Mouse (Mus musculus): Measurements from ENCODE around the gene Flvcr1. TPM values are rescaled to one million over a fixed set of nuclear protein-coding genes. Genes with fewer than 3 reads are reported as not detected.

Gene Flvcr1
- 29.5 TPM for total RNA-seq (2023)

DNA sequence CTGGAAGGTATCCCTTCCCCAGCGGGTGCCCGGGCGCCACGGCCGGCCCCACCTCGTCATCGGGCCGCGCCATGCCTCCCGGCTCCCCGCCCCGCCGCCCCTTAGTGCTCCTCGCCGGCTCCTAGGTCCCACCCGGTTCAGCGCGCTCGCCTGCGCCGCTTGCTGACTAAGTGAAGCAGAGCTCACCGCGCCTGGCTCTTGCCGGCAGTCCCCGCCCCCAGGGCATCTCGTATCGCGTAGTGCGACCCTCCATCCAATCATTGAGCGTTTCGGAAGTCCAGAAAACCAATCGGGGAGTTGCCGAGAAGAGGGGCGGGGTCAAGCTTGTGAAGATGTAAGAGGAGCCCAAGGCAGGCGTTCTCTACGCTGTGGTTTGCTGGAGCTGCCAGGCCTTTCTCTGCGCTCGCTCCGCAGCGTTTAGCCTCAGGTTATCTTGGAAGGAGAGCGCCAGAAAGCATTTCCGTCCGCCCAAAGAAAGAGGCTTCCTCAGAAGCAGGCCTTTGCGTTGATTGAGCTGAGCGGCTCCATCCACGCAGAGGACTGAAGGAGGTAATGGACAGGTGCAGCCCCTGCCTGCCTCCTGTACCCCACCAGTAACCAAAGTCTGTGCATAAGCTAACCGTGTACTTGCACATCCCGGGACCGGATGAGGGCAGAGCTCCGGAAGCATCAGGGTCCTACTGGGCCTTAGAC is at the start of gene Flvcr1:
TSS of gene Flvcr1 (minus strand) at position 138 of the 693 bp plus-strand sequence.

GRCm38 (mm10) chr1:191062781-191063485 is 37.0 kb upstream of the Flvcr1 start, which contains the start of the genes Tatdn3 and Nsl1:
Gene Tatdn3 (minus strand): TSS chr1:191062932.
Gene Nsl1 (plus strand): TSS chr1:191063012.

GRCm38 (mm10) chr1:191036554-191037334 is 10.8 kb upstream of the Flvcr1 start, which contains the start of gene Spata45:
Gene Spata45 (plus strand): TSS chr1:191036639.

DNA sequence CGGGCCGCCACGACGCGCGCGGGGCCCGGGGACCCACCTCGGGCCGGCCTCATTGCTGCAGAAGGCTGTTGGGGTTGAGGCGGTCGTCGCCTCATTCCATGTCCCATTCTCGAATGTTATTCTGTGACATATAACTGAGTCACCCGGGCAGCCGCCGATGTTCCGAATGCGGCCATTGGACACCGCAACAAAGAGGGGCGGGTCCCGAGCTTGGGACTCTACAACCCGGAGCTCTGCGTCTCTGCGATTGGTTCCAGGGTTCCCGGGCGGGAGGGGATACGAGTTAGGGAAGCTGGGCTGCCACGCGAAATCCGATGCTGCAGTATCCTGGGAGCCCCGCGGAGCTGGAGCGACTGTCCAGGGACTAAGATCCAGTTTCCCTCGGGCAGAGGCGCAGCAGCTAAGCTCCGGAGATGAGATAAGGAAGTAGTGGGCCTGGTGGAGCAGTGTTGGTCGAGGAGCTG is 46.8 kb downstream of the Flvcr1 start, which contains the start of gene Vash2:
TSS of gene Vash2 (minus strand) at position 197 of the 464 bp plus-strand sequence.

Other genes with a start within 250 kb of the Flvcr1 start
- 20.0 TPM for gene Rps6kc1, start 114.4 kb downstream of the Flvcr1 start, total RNA-seq (2023)
- gene Angel2, start 101.0 kb downstream of the Flvcr1 start, total RNA-seq (2023) = 53.9 TPM
- gene Vash2, start 46.9 kb downstream of the Flvcr1 start, total RNA-seq (2023) = 0.34 TPM
- gene Spata45, start 10.5 kb upstream of the Flvcr1 start, total RNA-seq (2023) = not detected
- 12.6 TPM for gene Tatdn3, start 36.8 kb upstream of the Flvcr1 start, total RNA-seq (2023)
- 0.92 TPM for gene Nsl1, start 36.9 kb upstream of the Flvcr1 start, total RNA-seq (2023)
- gene Batf3, start 71.7 kb upstream of the Flvcr1 start, total RNA-seq (2023) = 2.0 TPM
- gene Fam71a, start 138.7 kb upstream of the Flvcr1 start, total RNA-seq (2023) = 0.37 TPM
- gene Atf3, start 191.9 kb upstream of the Flvcr1 start, total RNA-seq (2023) = 28.8 TPM